Mouse (Mus musculus) heart, postnatal 0 days (tissue): ENCODE results near the gene Acot7. TPM values are rescaled to one million over a fixed set of nuclear protein-coding genes. Genes with fewer than 3 reads are reported as not detected.
A peak's percentile ranks its signal among the peaks of the same experiment; 100 is the strongest.

Source experiments
- ATAC-seq: fragments of 200-750 bp; cut with Nextera tagmentation; 2 replicates; pipeline ENCODE4 v1.8.0; 2017; ENCODE audit warnings: low read depth, moderate number of reproducible peaks, moderate library complexity; ENCODE audit not compliant: insufficient read depth
- DNase-seq: peaks from one replicate; pipeline ENCODE4 v3.0.0-alpha.2; 2016; ENCODE audit warnings: low spot score
- H3K27ac ChIP-seq: fragments of 300-500 bp; sonication (generic); 2 replicates; pipeline ENCODE4 v1.5.1; 2014; ENCODE audit warnings: low read depth, mild to moderate bottlenecking
- H3K27me3 ChIP-seq: fragments of 300-500 bp; sonication (generic); 2 replicates; pipeline ENCODE4 v1.6.1; 2014; ENCODE audit warnings: low read length, mixed read lengths; ENCODE audit not compliant: control insufficient read depth, insufficient read depth
- H3K36me3 ChIP-seq: fragments of 300-500 bp; sonication (generic); replicated peaks from 2 replicates; pipeline ENCODE4 v1.6.1; 2014; ENCODE audit warnings: low read length, mixed read lengths; ENCODE audit not compliant: control insufficient read depth, insufficient read depth
- H3K4me1 ChIP-seq: fragments of 300-500 bp; sonication (generic); 2 replicates; pipeline ENCODE4 v1.6.1; 2014; ENCODE audit warnings: antibody characterized with exemption; ENCODE audit not compliant: control insufficient read depth, insufficient read depth
- H3K4me2 ChIP-seq: fragments of 300-500 bp; sonication (generic); 2 replicates; pipeline ENCODE4 v1.6.1; 2014; ENCODE audit warnings: low read depth, mild to moderate bottlenecking, low read length, moderate library complexity
- H3K4me3 ChIP-seq: fragments of 300-500 bp; sonication (generic); 2 replicates; pipeline ENCODE4 v1.5.1; 2014; ENCODE audit warnings: low read depth, low read length
- H3K9ac ChIP-seq: fragments of 300-500 bp; sonication (generic); replicated peaks from 2 replicates; pipeline ENCODE4 v1.6.1; 2014; ENCODE audit warnings: low read depth, low read length, mixed read lengths
- H3K9me3 ChIP-seq: fragments of 300-500 bp; sonication (generic); replicated peaks from 2 replicates; pipeline ENCODE4 v1.6.1; 2016; ENCODE audit warnings: low read length; ENCODE audit not compliant: control insufficient read depth
- CTCF ChIP-seq: IDR thresholded peaks from 2 replicates; pipeline ENCODE4 v1.5.1; 2016; ENCODE audit warnings: antibody characterized with exemption, control low read depth, low read depth
- EP300 ChIP-seq: IDR thresholded peaks from 2 replicates; pipeline ENCODE4 v1.6.1; 2016; ENCODE audit warnings: antibody characterized with exemption, low read depth
- WGBS: fragments of 180-500 bp; shearing (Covaris S2); extraction: QIAGEN DNeasy Blood & Tissue Kit; methylation state at CpG from one replicate; pipeline ENCODE4 v1.1.7; 2014; 5-methylcytosine and 5-hydroxymethylcytosine counted together
- polyA plus RNA-seq: library from polyadenylated mRNA; unstranded; fragments of >200 nt; fragmentation: Nextera tagmentation; extraction: Ambion mirVana; gene quantifications from 2 replicates; pipeline ENCODE4 v1.2.1, GENCODE M21; 2015
- total RNA-seq: library from RNA; depleted of rRNA; stranded (reverse); fragments of >200 nt; gene quantifications from 2 replicates; pipeline ENCODE4 v1.2.3, GENCODE M21; 2014; ENCODE audit warnings: low replicate concordance

The Acot7 gene
- total and polyA plus RNA-seq, 2 experiments from 2014 or later = 39.5 to 68.8 TPM

DNA sequence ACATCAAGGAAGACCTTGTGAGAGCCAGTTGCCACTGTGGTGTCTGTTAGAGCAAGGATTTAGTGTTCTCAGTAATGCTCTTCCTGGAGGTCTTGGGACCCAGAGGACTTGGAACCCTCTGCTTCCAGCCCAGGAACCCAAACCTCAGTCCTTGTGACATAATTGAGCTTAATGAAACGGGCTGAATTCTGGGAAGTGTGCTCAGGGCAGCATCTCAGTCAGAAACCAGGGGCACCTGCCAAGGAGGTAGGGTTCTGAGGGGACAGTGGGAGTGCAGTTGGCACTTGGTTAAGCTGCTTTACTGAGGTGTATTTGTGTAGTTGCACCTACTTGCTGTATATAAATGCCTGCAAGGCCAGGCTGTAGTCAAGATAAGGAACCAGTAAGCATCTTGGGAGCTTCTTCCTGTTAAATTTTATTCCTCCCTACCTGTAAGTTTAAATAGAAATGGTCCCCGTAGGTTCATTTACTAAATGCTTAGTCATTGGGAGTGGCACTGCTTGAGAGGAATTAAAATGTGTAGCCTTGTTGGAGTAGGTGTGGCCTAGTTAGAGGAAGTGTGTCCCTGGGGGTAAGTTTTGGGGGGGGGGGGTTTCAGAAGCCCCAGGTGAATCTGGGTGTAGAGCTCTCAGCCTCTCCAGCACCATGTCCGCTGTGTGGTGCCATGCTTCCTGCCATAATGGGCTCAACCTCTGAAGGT lies 16.7 kb downstream of the Acot7 start:
- ATAC-seq (no peak), DNase-seq (no peak)
- no peak for TF ChIP-seq EP300
- TF ChIP-seq CTCF = no peak
- Histone ChIP-seq H3K4me3 (no peak overlapping the region), H3K36me3 (no peaks in the 10 kb centered on the region), H3K4me2 (no peak overlapping the region), H3K4me1 (peaks cover 17% of the 10 kb centered on the region), H3K9ac (no peak overlapping the region), H3K9me3 (no peaks in the 10 kb centered on the region), H3K27ac (no peak overlapping the region), H3K27me3 (no peaks in the 10 kb centered on the region)
- 85% methylated on average over 3 of the region's 3 CpGs for WGBS

DNA sequence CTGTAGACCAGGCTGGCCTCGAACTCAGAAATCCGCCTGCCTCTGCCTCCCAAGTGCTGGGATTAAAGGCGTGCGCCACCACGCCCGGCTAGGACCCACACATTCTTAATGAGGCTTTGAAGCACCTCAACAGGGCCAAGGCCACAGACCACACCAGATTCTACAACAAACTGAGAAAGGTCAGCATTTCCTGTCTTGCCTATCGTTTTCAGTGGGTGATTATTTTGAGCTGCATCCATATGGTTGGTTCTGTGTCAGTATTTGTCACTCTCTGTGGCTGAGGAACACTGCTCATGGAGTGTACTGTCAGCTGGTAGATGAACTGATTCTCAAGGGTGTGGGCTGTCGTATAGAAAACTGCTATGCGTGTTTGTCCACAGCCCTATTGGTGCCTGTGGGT lies 18.3 kb downstream of the Acot7 start:
- Histone ChIP-seq H3K27ac (no peak overlapping the region), H3K9ac (no peak overlapping the region), H3K27me3 (no peaks in the 10 kb centered on the region), H3K4me1 (peaks cover 7% of the 10 kb centered on the region; the same call in 1 of the 2 replicates), H3K9me3 (no peaks in the 10 kb centered on the region), H3K36me3 (no peaks in the 10 kb centered on the region), H3K4me2 (no peak overlapping the region), H3K4me3 (no peak overlapping the region)
- ATAC-seq (no peak), DNase-seq (no peak)
- TF ChIP-seq CTCF = no peak
- TF ChIP-seq EP300 = no peak
- 92% methylated on average over 8 of the region's 9 CpGs for WGBS

- H3K4me3 ChIP-seq = no peak overlapping the region
These were observed 19.6 kb downstream of the Acot7 start for GRCm38 (mm10) chr4:152197545-152197944.

GRCm38 (mm10) chr4:152199617-152200016 lies 21.7 kb downstream of the Acot7 start:
- DNase-seq (no peak), ATAC-seq (no peak)
- Histone ChIP-seq H3K9me3 (no peaks in the 10 kb centered on the region), H3K27me3 (no peaks in the 10 kb centered on the region), H3K9ac (no peak overlapping the region), H3K4me2 (no peak overlapping the region), H3K4me1 (peaks cover 28% of the 10 kb centered on the region), H3K27ac (no peak overlapping the region), H3K36me3 (no peaks in the 10 kb centered on the region), H3K4me3 (no peak overlapping the region)
- WGBS = 52% methylated on average over 1 of the region's 1 CpGs
- TF ChIP-seq CTCF = no peak
- TF ChIP-seq EP300 = no peak

More at GRCm38 (mm10) chr4:152197545-152197944, 19.6 kb downstream of the Acot7 start:
- 61% methylated on average over 5 of the region's 5 CpGs for WGBS
- Histone ChIP-seq H3K36me3 (no peaks in the 10 kb centered on the region), H3K9ac (no peak overlapping the region), H3K27ac (no peak overlapping the region), H3K4me2 (no peak overlapping the region), H3K27me3 (no peaks in the 10 kb centered on the region), H3K4me1 (peaks cover 13% of the 10 kb centered on the region), H3K9me3 (no peaks in the 10 kb centered on the region)
- TF ChIP-seq EP300 = no peak
- TF ChIP-seq CTCF = no peak
- ATAC-seq (no peak), DNase-seq (no peak)

DNA sequence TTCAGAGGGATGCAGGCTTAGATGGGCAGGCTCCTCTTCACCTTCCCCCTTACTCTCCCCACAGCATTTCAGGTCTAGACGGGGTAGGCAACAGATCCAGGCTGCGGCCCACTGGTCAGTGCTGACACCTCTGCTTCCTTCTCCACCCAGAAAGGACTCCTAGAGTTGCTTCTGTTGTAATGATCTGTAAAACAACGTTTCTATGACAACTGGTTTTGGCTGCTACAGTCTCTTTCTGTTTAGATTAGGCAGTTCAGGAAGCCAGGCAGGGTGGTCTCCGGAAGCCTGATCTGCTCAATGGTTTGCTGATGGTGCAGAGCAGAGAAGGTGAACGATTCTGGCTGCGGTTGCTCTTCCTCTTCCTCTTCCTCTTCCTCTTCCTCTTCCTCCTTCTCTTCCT lies 23.6 kb downstream of the Acot7 start:
- 48% methylated on average over 6 of the region's 6 CpGs for WGBS
- Histone ChIP-seq H3K27me3 (no peaks in the 10 kb centered on the region), H3K27ac (no peak overlapping the region), H3K4me2 (no peak overlapping the region), H3K4me3 (no peak overlapping the region), H3K36me3 (no peaks in the 10 kb centered on the region), H3K4me1 (peaks cover 32% of the 10 kb centered on the region), H3K9me3 (no peaks in the 10 kb centered on the region), H3K9ac (no peak overlapping the region)
- peak; percentile 16; the same call in 1 of the 2 replicates for ATAC-seq
- no peak for TF ChIP-seq CTCF
- no peak for TF ChIP-seq EP300
- DNase-seq = peak; percentile 83

DNA sequence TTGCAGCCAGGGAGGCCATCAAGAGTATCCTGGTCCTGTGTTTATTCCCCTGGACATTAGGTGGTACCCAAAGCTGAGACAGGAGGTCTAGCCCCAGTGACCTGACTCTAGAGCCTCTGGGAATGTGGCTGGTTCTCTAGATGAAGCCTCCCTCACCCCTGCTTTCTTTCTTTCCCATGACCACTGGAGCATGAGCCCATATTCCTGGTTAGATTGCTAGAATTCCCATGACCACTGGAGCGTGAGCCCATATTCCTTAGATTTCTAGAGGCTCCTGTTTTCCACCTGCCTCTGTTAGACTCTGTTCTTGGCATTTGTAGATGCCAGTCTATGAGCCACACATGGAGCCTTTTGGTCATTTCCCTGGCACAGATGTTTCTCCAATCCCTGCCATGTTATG lies 24.5 kb downstream of the Acot7 start:
- H3K9ac ChIP-seq = no peak overlapping the region
- DNase-seq = no peak
- ATAC-seq = no peak
- H3K4me3 ChIP-seq = no peak overlapping the region
- peak overlapping the region; percentile 12 for H3K27ac ChIP-seq
- WGBS = 95% methylated on average over 1 of the region's 1 CpGs
- no peaks in the 10 kb centered on the region for H3K27me3 ChIP-seq
- peaks cover 32% of the 10 kb centered on the region for H3K4me1 ChIP-seq
- no peak overlapping the region for H3K4me2 ChIP-seq
- no peaks in the 10 kb centered on the region for H3K36me3 ChIP-seq
- TF ChIP-seq CTCF (no peak), EP300 (no peak)
- H3K9me3 ChIP-seq = no peaks in the 10 kb centered on the region
